Mouse (Mus musculus) kidney, adult 2 months (tissue): ENCODE measurements at regions not wholly inside any gene's neighbourhood (a gene's known extent, or its start where the extent isn't known, plus 50 kb on each side); places are given as distances from the start of the nearest gene placed in this dataset.

Experiments used
- CTCF ChIP-seq: fragments of 200-500 bp; conservative IDR thresholded peaks from 2 replicates; pipeline ENCODE4 v1.5.1; 2011; ENCODE audit warnings: low read depth, mild to moderate bottlenecking, control low read depth, low read length, moderate library complexity, mixed read lengths; ENCODE audit not compliant: insufficient read depth, insufficient read length
- POLR2A ChIP-seq: fragments of 200-500 bp; IDR thresholded peaks from one replicate; pipeline ENCODE4 v1.6.1; 2011; ENCODE audit warnings: low read depth, low read length, control low read depth

- TF ChIP-seq POLR2A, result no peak
- TF ChIP-seq CTCF, result no peak
Observed at GRCm38 (mm10) chr19:19172767-19173166, 61.8 kb upstream of the Rorb start.
